Mouse (Mus musculus) hindbrain, embryonic 13.5 days (tissue): ENCODE measurements around the gene Mrpl45. TPM values are rescaled to one million over a fixed set of nuclear protein-coding genes. Genes with fewer than 3 reads are reported as not detected.
"Not testable (repeated sequence)": the region's sequence is repeated elsewhere in the genome, so short reads cannot be mapped to it uniquely, and the experiment has no call there.

Experiments used
- ATAC-seq: fragments of 200-750 bp; cut with Nextera tagmentation; 2 replicates; pipeline ENCODE4 v1.8.0; 2017; ENCODE audit warnings: moderate TSS enrichment; ENCODE audit not compliant: low FRiP score
- H3K27ac ChIP-seq: fragments of 300-500 bp; sonication (generic); 2 replicates; pipeline ENCODE4 v1.5.1; 2015; ENCODE audit warnings: inconsistent platforms, mild to moderate bottlenecking, moderate library complexity
- H3K27me3 ChIP-seq: fragments of 300-500 bp; sonication (generic); 2 replicates; pipeline ENCODE4 v1.6.1; 2015; ENCODE audit warnings: mild to moderate bottlenecking, inconsistent platforms
- H3K36me3 ChIP-seq: fragments of 300-500 bp; sonication (generic); 2 replicates; pipeline ENCODE4 v1.6.1; 2015; ENCODE audit warnings: mild to moderate bottlenecking, inconsistent platforms
- H3K4me1 ChIP-seq: fragments of 300-500 bp; sonication (generic); replicated peaks from 2 replicates; pipeline ENCODE4 v1.6.1; 2015; ENCODE audit warnings: inconsistent platforms
- H3K4me2 ChIP-seq: fragments of 300-500 bp; sonication (generic); 2 replicates; pipeline ENCODE4 v1.6.1; 2015; ENCODE audit warnings: inconsistent platforms, mild to moderate bottlenecking, moderate library complexity
- H3K4me3 ChIP-seq: fragments of 300-500 bp; sonication (generic); 2 replicates; pipeline ENCODE4 v1.5.1; 2015; ENCODE audit warnings: mild to moderate bottlenecking, inconsistent platforms
- H3K9ac ChIP-seq: fragments of 300-500 bp; sonication (generic); 2 replicates; pipeline ENCODE4 v1.6.1; 2015; ENCODE audit warnings: mild to moderate bottlenecking, inconsistent platforms
- H3K9me3 ChIP-seq: fragments of 300-500 bp; sonication (generic); 2 replicates; pipeline ENCODE4 v1.6.1; 2016; ENCODE audit warnings: inconsistent platforms
- WGBS: fragments of 180-500 bp; shearing (Covaris S2); methylation state at CpG from one replicate; pipeline ENCODE4 v1.1.7; 2015; 5-methylcytosine and 5-hydroxymethylcytosine counted together
- polyA plus RNA-seq: library from polyadenylated mRNA; unstranded; fragments of >200 nt; fragmentation: Nextera tagmentation; extraction: Ambion mirVana; gene quantifications from 2 replicates; pipeline ENCODE4 v1.2.1, GENCODE M21; 2015

Mrpl45 gene
- polyA plus RNA-seq, result 38.4 and 39.0 TPM in 2 replicates

- Histone ChIP-seq H3K27me3 (peaks cover 6% of the 10 kb centered on the region; the same call in 1 of the 2 replicates), H3K27ac (peak within 1 kb of the TSS; percentile 81), H3K9me3 (no peaks in the 10 kb centered on the region), H3K9ac (peak within 1 kb of the TSS; percentile 72), H3K36me3 (no peaks in the 10 kb centered on the region), H3K4me2 (peak within 1 kb of the TSS; percentile 55), H3K4me3 (peak within 1 kb of the TSS; percentile 55), H3K4me1 (peaks cover 17% of the 10 kb centered on the region)
- ATAC-seq, result peak; percentile 95
- WGBS, result 1% methylated on average over 50 of the region's 50 CpGs
Observed at GRCm38 (mm10) chr11:97315504-97316503, at the start of gene Mrpl45. Gene Mrpl45 (plus strand): TSS chr11:97315716.

GRCm38 (mm10) chr11:97266544-97266943, 49.0 kb upstream of the Mrpl45 start:
- ATAC-seq, H3K27me3 ChIP-seq, H3K27ac ChIP-seq, H3K4me2 ChIP-seq, H3K4me3 ChIP-seq, H3K4me1 ChIP-seq, H3K9me3 ChIP-seq, H3K9ac ChIP-seq: not testable (repeated sequence)
- peaks cover 20% of the 10 kb centered on the region for H3K36me3 ChIP-seq
- 93% methylated on average over 1 of the region's 1 CpGs for WGBS

- not testable (repeated sequence) for H3K9me3 ChIP-seq, H3K9ac ChIP-seq, H3K27me3 ChIP-seq, ATAC-seq, H3K4me1 ChIP-seq, H3K4me2 ChIP-seq, H3K27ac ChIP-seq, H3K4me3 ChIP-seq
- 88% methylated on average over 2 of the region's 2 CpGs for WGBS
- H3K36me3 ChIP-seq, result peaks cover 12% of the 10 kb centered on the region
Observed at GRCm38 (mm10) chr11:97270004-97270403, 45.5 kb upstream of the Mrpl45 start.

GRCm38 (mm10) chr11:97272835-97273234, 42.7 kb upstream of the Mrpl45 start:
- H3K27ac ChIP-seq, result no peak overlapping the region
- H3K36me3 ChIP-seq, result no peaks in the 10 kb centered on the region
- no peaks in the 10 kb centered on the region for H3K9me3 ChIP-seq
- WGBS, result 96% methylated on average over 4 of the region's 4 CpGs
- no peak for ATAC-seq
- peaks cover 16% of the 10 kb centered on the region for H3K4me1 ChIP-seq
- H3K9ac ChIP-seq, result no peak overlapping the region
- H3K4me2 ChIP-seq, result no peak overlapping the region
- H3K4me3 ChIP-seq, result no peak overlapping the region
- no peaks in the 10 kb centered on the region for H3K27me3 ChIP-seq

- H3K36me3 ChIP-seq, result no peaks in the 10 kb centered on the region
- H3K9me3 ChIP-seq, result no peaks in the 10 kb centered on the region
- H3K27ac ChIP-seq, result no peak overlapping the region
- ATAC-seq, result no peak
- H3K4me3 ChIP-seq, result no peak overlapping the region
- WGBS, result 84% methylated on average over 5 of the region's 5 CpGs
- peaks cover 21% of the 10 kb centered on the region for H3K4me1 ChIP-seq
- H3K4me2 ChIP-seq, result no peak overlapping the region
- H3K9ac ChIP-seq, result no peak overlapping the region
- no peaks in the 10 kb centered on the region for H3K27me3 ChIP-seq
Observed at GRCm38 (mm10) chr11:97273613-97274012, 41.9 kb upstream of the Mrpl45 start.

- not testable (repeated sequence) for H3K36me3 ChIP-seq, H3K9ac ChIP-seq, H3K4me3 ChIP-seq, H3K4me2 ChIP-seq, H3K9me3 ChIP-seq, H3K27ac ChIP-seq, H3K27me3 ChIP-seq, ATAC-seq
- peaks cover 27% of the 10 kb centered on the region for H3K4me1 ChIP-seq
- 96% methylated on average over 6 of the region's 6 CpGs for WGBS
Observed at GRCm38 (mm10) chr11:97274947-97275346, 40.6 kb upstream of the Mrpl45 start.

- Histone ChIP-seq H3K27me3 (no peaks in the 10 kb centered on the region), H3K27ac (no peak overlapping the region), H3K36me3 (no peaks in the 10 kb centered on the region), H3K9me3 (no peaks in the 10 kb centered on the region), H3K4me1 (peaks cover 27% of the 10 kb centered on the region), H3K4me3 (no peak overlapping the region), H3K4me2 (no peak overlapping the region), H3K9ac (no peak overlapping the region)
- ATAC-seq, result no peak
- 86% methylated on average over 2 of the region's 2 CpGs for WGBS
Observed at GRCm38 (mm10) chr11:97275349-97275748, 40.2 kb upstream of the Mrpl45 start.

- H3K4me3 ChIP-seq, result no peak overlapping the region
- H3K4me2 ChIP-seq, result no peak overlapping the region
- 32% methylated on average over 1 of the region's 1 CpGs for WGBS
- ATAC-seq, result no peak
- no peaks in the 10 kb centered on the region for H3K36me3 ChIP-seq
- H3K4me1 ChIP-seq, result peaks cover 27% of the 10 kb centered on the region
- H3K9me3 ChIP-seq, result no peaks in the 10 kb centered on the region
- H3K27me3 ChIP-seq, result no peaks in the 10 kb centered on the region
- no peak overlapping the region for H3K27ac ChIP-seq
- H3K9ac ChIP-seq, result no peak overlapping the region
Observed at GRCm38 (mm10) chr11:97276019-97276418, 39.5 kb upstream of the Mrpl45 start.

- Histone ChIP-seq H3K4me3 (no peak overlapping the region), H3K4me1 (peaks cover 27% of the 10 kb centered on the region), H3K27ac (no peak overlapping the region), H3K36me3 (no peaks in the 10 kb centered on the region), H3K9ac (no peak overlapping the region), H3K27me3 (no peaks in the 10 kb centered on the region), H3K9me3 (no peaks in the 10 kb centered on the region), H3K4me2 (0 out of 2 replicates have a peak overlapping the region, but pooled peaks have one; percentile 2)
- WGBS, result 91% methylated on average over 5 of the region's 5 CpGs
- no peak for ATAC-seq
Observed at GRCm38 (mm10) chr11:97277166-97277565, 38.4 kb upstream of the Mrpl45 start.

GRCm38 (mm10) chr11:97278456-97278855, 37.1 kb upstream of the Mrpl45 start:
- Histone ChIP-seq H3K27me3 (no peaks in the 10 kb centered on the region), H3K9ac (peak overlapping the region; percentile 100), H3K4me2 (peak overlapping the region; percentile 78), H3K4me3 (peak overlapping the region; percentile 99), H3K27ac (peak overlapping the region; percentile 100; the same call in 1 of the 2 replicates), H3K9me3 (no peaks in the 10 kb centered on the region), H3K36me3 (no peaks in the 10 kb centered on the region), H3K4me1 (peaks cover 27% of the 10 kb centered on the region)
- no peak for ATAC-seq
- WGBS, result 73% methylated on average over 6 of the region's 6 CpGs

- 18% methylated on average over 11 of the region's 11 CpGs for WGBS
- Histone ChIP-seq H3K27me3 (no peaks in the 10 kb centered on the region), H3K36me3 (no peaks in the 10 kb centered on the region), H3K9me3 (no peaks in the 10 kb centered on the region), H3K9ac (peak overlapping the region; percentile 100), H3K4me3 (peak overlapping the region; percentile 99), H3K27ac (peak overlapping the region; percentile 100), H3K4me1 (peaks cover 27% of the 10 kb centered on the region), H3K4me2 (peak overlapping the region; percentile 78)
- ATAC-seq, result no peak
Observed at GRCm38 (mm10) chr11:97279040-97279404, 36.5 kb upstream of the Mrpl45 start.

- H3K9me3 ChIP-seq, result no peaks in the 10 kb centered on the region
- H3K9ac ChIP-seq, result peak overlapping the region; percentile 100
- WGBS, result under 1% methylated on average over 41 of the region's 64 CpGs
- no peaks in the 10 kb centered on the region for H3K36me3 ChIP-seq
- peaks cover 27% of the 10 kb centered on the region for H3K4me1 ChIP-seq
- peak overlapping the region; percentile 99 for H3K4me3 ChIP-seq
- H3K27ac ChIP-seq, result peak overlapping the region; percentile 100
- no peaks in the 10 kb centered on the region for H3K27me3 ChIP-seq
- peak; percentile 88 for ATAC-seq
- H3K4me2 ChIP-seq, result peak overlapping the region; percentile 78
Observed at GRCm38 (mm10) chr11:97279405-97280215, 35.9 kb upstream of the Mrpl45 start.
